Mouse (Mus musculus): ENCODE measurements around the gene Rtn4rl1. TPM values are rescaled to one million over a fixed set of nuclear protein-coding genes. Genes with fewer than 3 reads are reported as not detected.

Rtn4rl1 gene
- polyA plus RNA-seq (2015; fragmentation: Nextera tagmentation; extraction: Ambion mirVana) = 2.2 and 2.6 TPM in 2 replicates

GRCm38 (mm10) chr11:75193256-75194071 lies at the start of gene Rtn4rl1:
Rtn4rl1 (plus strand) TSS chr11:75193783.
- Histone ChIP-seq H3K27ac (no peak within 1 kb of the TSS), H3K9me3 (replicated peaks) (no peaks in the 10 kb centered on the region), H3K4me1 (peaks cover 48% of the 10 kb centered on the region), H3K36me3 (ENCODE audit: poor library complexity, severe bottlenecking) (no peaks in the 10 kb centered on the region), H3K27me3 (peaks cover 73% of the 10 kb centered on the region), H3K9ac (peak within 1 kb of the TSS; percentile 59), H3K4me2 (peak within 1 kb of the TSS; percentile 72), H3K4me3 (peak within 1 kb of the TSS; percentile 48)
- 0 out of 2 replicates have a peak, but pooled peaks have one; percentile 0 for ATAC-seq
- WGBS = 1% methylated on average over 75 of the region's 84 CpGs

- no peaks in the 10 kb centered on the region for H3K9me3 ChIP-seq (replicated peaks)
- no peak overlapping the region for H3K27ac ChIP-seq
- 85% methylated on average over 2 of the region's 2 CpGs for WGBS
- no peaks in the 10 kb centered on the region for H3K27me3 ChIP-seq
- no peak overlapping the region for H3K9ac ChIP-seq
- peaks cover 16% of the 10 kb centered on the region for H3K4me1 ChIP-seq
- no peak for ATAC-seq
- H3K36me3 ChIP-seq (ENCODE audit: poor library complexity, severe bottlenecking) = peaks cover 53% of the 10 kb centered on the region
- H3K4me3 ChIP-seq = no peak overlapping the region
- H3K4me2 ChIP-seq = no peak overlapping the region
These were observed 47.7 kb upstream of the Rtn4rl1 start for GRCm38 (mm10) chr11:75145841-75146240.

- H3K9ac ChIP-seq = 0 out of 2 replicates have a peak overlapping the region, but pooled peaks have one; percentile 9
- no peak overlapping the region for H3K4me3 ChIP-seq
- peaks cover 16% of the 10 kb centered on the region for H3K4me1 ChIP-seq
- H3K27me3 ChIP-seq = no peaks in the 10 kb centered on the region
- H3K4me2 ChIP-seq = peak overlapping the region; percentile 18; the same call in 1 of the 2 replicates
- WGBS = 47% methylated on average over 11 of the region's 11 CpGs
- H3K36me3 ChIP-seq (ENCODE audit: poor library complexity, severe bottlenecking) = peaks cover 52% of the 10 kb centered on the region
- ATAC-seq = 0 out of 2 replicates have a peak, but pooled peaks have one; percentile 58
- peak overlapping the region; percentile 73 for H3K27ac ChIP-seq
- no peaks in the 10 kb centered on the region for H3K9me3 ChIP-seq (replicated peaks)
These were observed 46.3 kb upstream of the Rtn4rl1 start for GRCm38 (mm10) chr11:75147106-75147845.

- no peaks in the 10 kb centered on the region for H3K9me3 ChIP-seq (replicated peaks)
- no peak overlapping the region for H3K9ac ChIP-seq
- no peaks in the 10 kb centered on the region for H3K27me3 ChIP-seq
- H3K4me1 ChIP-seq = peaks cover 16% of the 10 kb centered on the region
- WGBS = 61% methylated on average over 3 of the region's 3 CpGs
- no peak overlapping the region for H3K4me3 ChIP-seq
- H3K27ac ChIP-seq = peak overlapping the region; percentile 73
- ATAC-seq = no peak
- H3K36me3 ChIP-seq (ENCODE audit: poor library complexity, severe bottlenecking) = peaks cover 49% of the 10 kb centered on the region
- H3K4me2 ChIP-seq = no peak overlapping the region
These were observed 45.8 kb upstream of the Rtn4rl1 start for GRCm38 (mm10) chr11:75147846-75148168.

- Histone ChIP-seq H3K27me3 (no peaks in the 10 kb centered on the region), H3K36me3 (ENCODE audit: poor library complexity, severe bottlenecking) (peaks cover 42% of the 10 kb centered on the region), H3K4me2 (no peak overlapping the region), H3K4me1 (peaks cover 16% of the 10 kb centered on the region), H3K9me3 (replicated peaks) (no peaks in the 10 kb centered on the region), H3K4me3 (no peak overlapping the region), H3K27ac (peak overlapping the region; percentile 73; the same call in 1 of the 2 replicates), H3K9ac (no peak overlapping the region)
- WGBS = 85% methylated on average over 10 of the region's 11 CpGs
- ATAC-seq = no peak
These were observed 45.1 kb upstream of the Rtn4rl1 start for GRCm38 (mm10) chr11:75148332-75149035.

- 86% methylated on average over 1 of the region's 1 CpGs for WGBS
- H3K4me1 ChIP-seq = peaks cover 16% of the 10 kb centered on the region
- no peak for ATAC-seq
- peaks cover 24% of the 10 kb centered on the region for H3K36me3 ChIP-seq (ENCODE audit: poor library complexity, severe bottlenecking)
- H3K4me2 ChIP-seq = no peak overlapping the region
- H3K9ac ChIP-seq = no peak overlapping the region
- H3K9me3 ChIP-seq (replicated peaks) = no peaks in the 10 kb centered on the region
- no peak overlapping the region for H3K4me3 ChIP-seq
- H3K27ac ChIP-seq = no peak overlapping the region
- H3K27me3 ChIP-seq = no peaks in the 10 kb centered on the region
These were observed 43.2 kb upstream of the Rtn4rl1 start for GRCm38 (mm10) chr11:75150346-75150745.

GRCm38 (mm10) chr11:75152603-75153557 lies 40.7 kb upstream of the Rtn4rl1 start:
- no peaks in the 10 kb centered on the region for H3K9me3 ChIP-seq (replicated peaks)
- H3K4me2 ChIP-seq = no peak overlapping the region
- H3K9ac ChIP-seq = no peak overlapping the region
- peaks cover 4% of the 10 kb centered on the region; the same call in 1 of the 2 replicates for H3K4me1 ChIP-seq
- no peak overlapping the region for H3K27ac ChIP-seq
- no peaks in the 10 kb centered on the region for H3K27me3 ChIP-seq
- 89% methylated on average over 18 of the region's 18 CpGs for WGBS
- H3K36me3 ChIP-seq (ENCODE audit: poor library complexity, severe bottlenecking) = peaks cover 27% of the 10 kb centered on the region
- ATAC-seq = no peak
- H3K4me3 ChIP-seq = no peak overlapping the region

GRCm38 (mm10) chr11:75154053-75154585 lies 39.5 kb upstream of the Rtn4rl1 start:
- H3K27ac ChIP-seq = no peak overlapping the region
- WGBS = 79% methylated on average over 6 of the region's 6 CpGs

GRCm38 (mm10) chr11:75155985-75156384 lies 37.6 kb upstream of the Rtn4rl1 start:
- Histone ChIP-seq H3K27me3 (no peaks in the 10 kb centered on the region), H3K4me1 (no peaks in the 10 kb centered on the region), H3K9ac (peak overlapping the region; percentile 34; the same call in 1 of the 2 replicates), H3K4me3 (no peak overlapping the region), H3K9me3 (replicated peaks) (no peaks in the 10 kb centered on the region), H3K27ac (no peak overlapping the region), H3K36me3 (ENCODE audit: poor library complexity, severe bottlenecking) (peaks cover 35% of the 10 kb centered on the region), H3K4me2 (no peak overlapping the region)
- no peak for ATAC-seq
- WGBS = 87% methylated on average over 6 of the region's 6 CpGs

More at GRCm38 (mm10) chr11:75154053-75154585, 39.5 kb upstream of the Rtn4rl1 start:
- ATAC-seq = no peak
- Histone ChIP-seq H3K9me3 (replicated peaks) (no peaks in the 10 kb centered on the region), H3K4me1 (no peaks in the 10 kb centered on the region), H3K27me3 (no peaks in the 10 kb centered on the region), H3K4me2 (no peak overlapping the region), H3K36me3 (ENCODE audit: poor library complexity, severe bottlenecking) (peaks cover 27% of the 10 kb centered on the region), H3K9ac (no peak overlapping the region), H3K4me3 (no peak overlapping the region)

GRCm38 (mm10) chr11:75156416-75156815 lies 37.2 kb upstream of the Rtn4rl1 start:
- no peak overlapping the region for H3K4me2 ChIP-seq
- H3K9ac ChIP-seq = peak overlapping the region; percentile 34; the same call in 1 of the 2 replicates
- no peaks in the 10 kb centered on the region for H3K4me1 ChIP-seq
- H3K27me3 ChIP-seq = no peaks in the 10 kb centered on the region
- H3K36me3 ChIP-seq (ENCODE audit: poor library complexity, severe bottlenecking) = peaks cover 40% of the 10 kb centered on the region
- H3K9me3 ChIP-seq (replicated peaks) = no peaks in the 10 kb centered on the region
- no peak overlapping the region for H3K4me3 ChIP-seq
- 75% methylated on average over 5 of the region's 5 CpGs for WGBS
- H3K27ac ChIP-seq = no peak overlapping the region
- ATAC-seq = no peak

GRCm38 (mm10) chr11:75157037-75157436 lies 36.5 kb upstream of the Rtn4rl1 start:
- WGBS = 62% methylated on average over 4 of the region's 4 CpGs
- no peak overlapping the region for H3K9ac ChIP-seq
- H3K9me3 ChIP-seq (replicated peaks) = no peaks in the 10 kb centered on the region
- no peaks in the 10 kb centered on the region for H3K27me3 ChIP-seq
- no peak overlapping the region for H3K4me2 ChIP-seq
- ATAC-seq = no peak
- H3K27ac ChIP-seq = no peak overlapping the region
- peaks cover 45% of the 10 kb centered on the region for H3K36me3 ChIP-seq (ENCODE audit: poor library complexity, severe bottlenecking)
- H3K4me1 ChIP-seq = no peaks in the 10 kb centered on the region
- H3K4me3 ChIP-seq = no peak overlapping the region

Measured in forebrain, embryonic 13.5 days (tissue).